Mouse (Mus musculus) hindbrain, embryonic 14.5 days (tissue): ENCODE results near the gene Spz1. TPM values are rescaled to one million over a fixed set of nuclear protein-coding genes. Genes with fewer than 3 reads are reported as not detected.
A peak's percentile ranks its signal among the peaks of the same experiment; 100 is the strongest.

ENCODE experiments used
- ATAC-seq: fragments of 200-750 bp; cut with Nextera tagmentation; 2 replicates; pipeline ENCODE4 v1.8.0; 2017; ENCODE audit warnings: moderate number of reproducible peaks, mild to moderate bottlenecking, moderate TSS enrichment, moderate library complexity; ENCODE audit not compliant: low FRiP score
- DNase-seq: peaks from one replicate; pipeline ENCODE4 v3.0.0-alpha.2; 2015; ENCODE audit warnings: low spot score
- H3K27ac ChIP-seq: fragments of 300-500 bp; sonication (generic); 2 replicates; pipeline ENCODE4 v1.5.1; 2014; ENCODE audit warnings: mild to moderate bottlenecking, moderate library complexity
- H3K27me3 ChIP-seq: fragments of 300-500 bp; sonication (generic); 2 replicates; pipeline ENCODE4 v1.6.1; 2014; ENCODE audit warnings: mild to moderate bottlenecking, low read length, mixed read lengths; ENCODE audit not compliant: control insufficient read depth, insufficient read depth
- H3K36me3 ChIP-seq: fragments of 300-500 bp; sonication (generic); replicated peaks from 2 replicates; pipeline ENCODE4 v1.6.1; 2014; ENCODE audit not compliant: control insufficient read depth, insufficient read depth
- H3K4me1 ChIP-seq: fragments of 300-500 bp; sonication (generic); replicated peaks from 2 replicates; pipeline ENCODE4 v1.6.1; 2014; ENCODE audit warnings: antibody characterized with exemption, low read length, mixed read lengths; ENCODE audit not compliant: control insufficient read depth, insufficient read depth
- H3K4me2 ChIP-seq: fragments of 300-500 bp; sonication (generic); replicated peaks from 2 replicates; pipeline ENCODE4 v1.6.1; 2014; ENCODE audit warnings: mild to moderate bottlenecking, moderate library complexity
- H3K4me3 ChIP-seq: fragments of 300-500 bp; sonication (generic); replicated peaks from 2 replicates; pipeline ENCODE4 v1.5.1; 2014; ENCODE audit warnings: mild to moderate bottlenecking, low read length
- H3K9ac ChIP-seq: fragments of 300-500 bp; sonication (generic); 2 replicates; pipeline ENCODE4 v1.6.1; 2014
- H3K9me3 ChIP-seq: fragments of 300-500 bp; sonication (generic); 2 replicates; pipeline ENCODE4 v1.6.1; 2016; ENCODE audit warnings: low read length; ENCODE audit not compliant: control insufficient read depth
- WGBS: fragments of 180-500 bp; shearing (Covaris S2); extraction: QIAGEN DNeasy Blood & Tissue Kit; methylation state at CpG from one replicate; pipeline ENCODE4 v1.1.7; 2014; 5-methylcytosine and 5-hydroxymethylcytosine counted together
- polyA plus RNA-seq: library from polyadenylated mRNA; unstranded; fragments of >200 nt; fragmentation: Nextera tagmentation; extraction: Ambion mirVana; gene quantifications from 2 replicates; pipeline ENCODE4 v1.2.1, GENCODE M21; 2014

Gene Spz1
- polyA plus RNA-seq, 1 experiment from 2014 or later: not detected

DNA sequence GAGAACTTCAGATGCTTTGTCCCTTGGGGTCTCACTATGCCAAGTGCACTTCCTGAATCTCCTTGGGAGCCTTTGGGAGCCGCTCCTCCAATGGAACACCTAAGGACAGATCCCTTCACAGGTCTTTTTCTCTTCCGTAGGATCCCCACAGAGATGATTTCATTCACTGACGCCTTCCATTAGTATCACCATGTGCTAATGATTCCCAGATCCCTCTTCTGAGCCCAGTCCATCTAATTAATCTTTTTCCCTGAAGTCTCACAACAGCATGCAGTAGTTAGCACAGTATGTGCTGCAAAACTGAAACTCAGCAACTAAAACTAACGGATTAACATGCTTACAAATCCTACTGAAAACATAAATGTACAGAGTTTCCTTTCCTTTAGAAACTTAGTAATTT is 36.8 kb downstream of the Spz1 start:
- Histone ChIP-seq H3K9me3 (no peaks in the 10 kb centered on the region), H3K27me3 (no peaks in the 10 kb centered on the region), H3K4me2 (no peak overlapping the region), H3K27ac (no peak overlapping the region), H3K4me3 (no peak overlapping the region), H3K9ac (no peak overlapping the region), H3K4me1 (no peaks in the 10 kb centered on the region), H3K36me3 (no peaks in the 10 kb centered on the region)
- DNase-seq: no peak
- 41% methylated on average over 4 of the region's 4 CpGs for WGBS
- ATAC-seq: no peak

GRCm38 (mm10) chr13:92533801-92534200 is 42.2 kb downstream of the Spz1 start:
- no peaks in the 10 kb centered on the region for H3K9me3 ChIP-seq
- no peak for ATAC-seq
- 55% methylated on average over 2 of the region's 2 CpGs for WGBS
- no peak overlapping the region for H3K9ac ChIP-seq
- H3K4me1 ChIP-seq: peaks cover 8% of the 10 kb centered on the region
- no peak overlapping the region for H3K27ac ChIP-seq
- H3K4me3 ChIP-seq: no peak overlapping the region
- DNase-seq: no peak
- H3K27me3 ChIP-seq: no peaks in the 10 kb centered on the region
- H3K4me2 ChIP-seq: no peak overlapping the region
- H3K36me3 ChIP-seq: no peaks in the 10 kb centered on the region

DNA sequence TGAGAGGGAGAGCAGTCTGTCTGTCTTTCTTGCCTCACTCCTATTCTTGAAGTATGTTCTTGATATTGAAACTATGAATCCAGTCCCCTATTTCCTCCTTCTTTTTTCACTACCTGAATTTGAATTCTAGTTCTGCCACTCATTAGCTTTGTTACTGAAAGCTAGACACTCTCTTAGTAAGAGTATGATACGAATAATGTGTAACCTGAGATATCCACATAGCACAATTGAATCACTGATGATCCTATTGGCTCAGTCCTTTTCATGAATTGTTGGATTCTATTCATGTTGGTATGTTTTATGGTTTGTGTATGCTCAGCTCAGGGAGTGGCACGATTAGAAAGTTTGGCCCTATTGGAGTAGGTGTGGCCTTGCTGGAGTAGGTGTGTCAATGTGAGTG is 43.8 kb downstream of the Spz1 start:
- DNase-seq (no peak), ATAC-seq (no peak)
- H3K27me3 ChIP-seq: no peaks in the 10 kb centered on the region
- no peak overlapping the region for H3K9ac ChIP-seq
- H3K4me3 ChIP-seq: no peak overlapping the region
- no peaks in the 10 kb centered on the region for H3K36me3 ChIP-seq
- H3K4me2 ChIP-seq: no peak overlapping the region
- no peak overlapping the region for H3K27ac ChIP-seq
- no peaks in the 10 kb centered on the region for H3K9me3 ChIP-seq
- peaks cover 8% of the 10 kb centered on the region for H3K4me1 ChIP-seq
- WGBS: 86% methylated on average over 2 of the region's 2 CpGs

- H3K27ac ChIP-seq: peak overlapping the region; percentile 94
- no peak for ATAC-seq
- H3K36me3 ChIP-seq: 0 out of 2 replicates have a peak, but pooled peaks cover 3% of the 10 kb centered on the region
- peaks cover 8% of the 10 kb centered on the region for H3K4me1 ChIP-seq
- WGBS: 3% methylated on average over 15 of the region's 15 CpGs
- H3K27me3 ChIP-seq: no peaks in the 10 kb centered on the region
- peak overlapping the region; percentile 75 for H3K4me2 ChIP-seq
- no peak for DNase-seq
- H3K9me3 ChIP-seq: no peaks in the 10 kb centered on the region
- peak overlapping the region; percentile 95 for H3K9ac ChIP-seq
- peak overlapping the region; percentile 84 for H3K4me3 ChIP-seq
Measured at GRCm38 (mm10) chr13:92531237-92531636, 44.7 kb downstream of the Spz1 start.

- peak within 1 kb of the TSS; percentile 94 for H3K27ac ChIP-seq
- 0% methylated on average over 46 of the region's 46 CpGs for WGBS
- ATAC-seq: peak; percentile 98
- peak within 1 kb of the TSS; percentile 75 for H3K4me2 ChIP-seq
- peak; percentile 99 for DNase-seq
- no peaks in the 10 kb centered on the region for H3K27me3 ChIP-seq
- 0 out of 2 replicates have a peak, but pooled peaks cover 3% of the 10 kb centered on the region for H3K36me3 ChIP-seq
- peaks cover 8% of the 10 kb centered on the region for H3K4me1 ChIP-seq
- peak within 1 kb of the TSS; percentile 95 for H3K9ac ChIP-seq
- H3K4me3 ChIP-seq: peak within 1 kb of the TSS; percentile 84
- no peaks in the 10 kb centered on the region for H3K9me3 ChIP-seq
Measured at GRCm38 (mm10) chr13:92530721-92531211, 45.2 kb downstream of the Spz1 start, which contains the start of gene Zfyve16. Zfyve16 (minus strand) TSS chr13:92530868.

GRCm38 (mm10) chr13:92529828-92530720 is 45.9 kb downstream of the Spz1 start:
- Histone ChIP-seq H3K4me2 (peak overlapping the region; percentile 75), H3K4me3 (peak overlapping the region; percentile 84), H3K4me1 (peaks cover 8% of the 10 kb centered on the region), H3K9me3 (no peaks in the 10 kb centered on the region), H3K36me3 (0 out of 2 replicates have a peak, but pooled peaks cover 3% of the 10 kb centered on the region), H3K27ac (peak overlapping the region; percentile 94), H3K9ac (peak overlapping the region; percentile 95), H3K27me3 (no peaks in the 10 kb centered on the region)
- WGBS: 2% methylated on average over 44 of the region's 47 CpGs
- DNase-seq: peak; percentile 64
- ATAC-seq: no peak; the same call in 1 of the 2 replicates

Other genes with a start within 250 kb of the Spz1 start
- gene Dhfr, start 221.4 kb downstream of the Spz1 start, polyA plus RNA-seq: 4.7 and 5.1 TPM in 2 replicates
- gene Msh3, start 221.2 kb downstream of the Spz1 start, polyA plus RNA-seq: 27.5 and 28.0 TPM in 2 replicates
- gene Ankrd34b, start 150.3 kb downstream of the Spz1 start, polyA plus RNA-seq: 2.7 and 3.5 TPM in 2 replicates
- not detected in 2 replicates for gene Fam151b, start 92.2 kb downstream of the Spz1 start, polyA plus RNA-seq
- 13.1 and 13.7 TPM in 2 replicates for gene Zfyve16, start 45.3 kb downstream of the Spz1 start, polyA plus RNA-seq
- 18.4 and 19.2 TPM in 2 replicates for gene Serinc5, start 34.9 kb upstream of the Spz1 start, polyA plus RNA-seq
- 1.2 and 1.3 TPM in 2 replicates for gene Thbs4, start 218.6 kb upstream of the Spz1 start, polyA plus RNA-seq